ENCODE assay signal across 9 mouse cellular contexts in genomic region chr10:83634461-83634860, GRCm38 (mm10). TPM values are rescaled to one million over a fixed set of nuclear protein-coding genes. Genes with fewer than 3 reads are reported as not detected.
A peak's percentile ranks its signal among the peaks of the same experiment; 100 is the strongest.
DNase-seq lines count a peak whose midpoint lies in the region; ATAC-seq lines count a peak whose summit lies in the region.
"Had no signal": no experiment of that assay in that cellular context is flagged by ENCODE, and none has a peak within 500 bp of the region (broad histone marks: within the 10 kb centered on the region; RNA-seq: fewer than 3 reads in every experiment).

No protein-coding gene starts in this region.

- DNase-seq in right cerebral cortex, postnatal 10 days (ENCODE audit: low spot score in 2 of 2), result peak; percentile 59 to 63
- no peak for DNase-seq in right cerebral cortex, postnatal 36 days (ENCODE audit: low spot score in 2 of 2)
- peak; percentile 65 for DNase-seq in hindbrain, embryonic 11.5 days (ENCODE audit: low spot score)
- peak; percentile 69 for DNase-seq in midbrain, embryonic 14.5 days
- DNase-seq in layer of hippocampus, adult 8-10 months (ENCODE audit: low spot score in 2 of 2), result no peak
- DNase-seq in right cerebral cortex, postnatal 4 days, result no peak

- no peaks in the 10 kb centered on the region for H3K9me3 ChIP-seq in forebrain, embryonic 12.5 days
- no peaks in the 10 kb centered on the region for H3K9me3 ChIP-seq in forebrain, embryonic 15.5 days
- no peaks in the 10 kb centered on the region for H3K9me3 ChIP-seq in hindbrain, embryonic 11.5 days (ENCODE audit: control insufficient read depth, low read length)
- H3K9me3 ChIP-seq in midbrain, embryonic 14.5 days (ENCODE audit: control insufficient read depth, low read length), result no peaks in the 10 kb centered on the region
- H3K9me3 ChIP-seq: lung, embryonic 15.5 days had no signal

- no peak overlapping the region for H3K27ac ChIP-seq in forebrain, embryonic 12.5 days
- H3K27ac ChIP-seq in forebrain, embryonic 15.5 days (replicated peaks), result no peak overlapping the region
- no peak overlapping the region for H3K27ac ChIP-seq in hindbrain, embryonic 11.5 days (ENCODE audit: low read depth, low read length)
- 0 out of 2 replicates have a peak overlapping the region, but pooled peaks have one; percentile 49 for H3K27ac ChIP-seq in midbrain, embryonic 14.5 days (replicated peaks; ENCODE audit: low read depth, low read length)
- H3K27ac ChIP-seq: lung, embryonic 15.5 days had no signal

- no peak overlapping the region for H3K9ac ChIP-seq in forebrain, embryonic 12.5 days
- H3K9ac ChIP-seq in forebrain, embryonic 15.5 days (replicated peaks), result no peak overlapping the region
- H3K9ac ChIP-seq in hindbrain, embryonic 11.5 days (ENCODE audit: low read depth, low read length), result no peak overlapping the region
- H3K9ac ChIP-seq in midbrain, embryonic 14.5 days (replicated peaks; ENCODE audit: low read length), result no peak overlapping the region
- H3K9ac ChIP-seq: lung, embryonic 15.5 days had no signal

- H3K36me3 ChIP-seq in forebrain, embryonic 12.5 days (replicated peaks), result peaks cover 11% of the 10 kb centered on the region; the same call in 1 of the 2 replicates
- no peaks in the 10 kb centered on the region for H3K36me3 ChIP-seq in forebrain, embryonic 15.5 days
- no peaks in the 10 kb centered on the region for H3K36me3 ChIP-seq in hindbrain, embryonic 11.5 days (ENCODE audit: control insufficient read depth, insufficient read depth, low read length)
- H3K36me3 ChIP-seq in midbrain, embryonic 14.5 days (ENCODE audit: control insufficient read depth, insufficient read depth, low read length), result peaks cover 13% of the 10 kb centered on the region

- no peak overlapping the region for H3K4me2 ChIP-seq in forebrain, embryonic 12.5 days
- no peak overlapping the region for H3K4me2 ChIP-seq in forebrain, embryonic 15.5 days (replicated peaks)
- H3K4me2 ChIP-seq in hindbrain, embryonic 11.5 days (replicated peaks; ENCODE audit: low read depth, low read length), result no peak overlapping the region
- no peak overlapping the region for H3K4me2 ChIP-seq in midbrain, embryonic 14.5 days (ENCODE audit: low read length)
- H3K4me2 ChIP-seq: lung, embryonic 15.5 days had no signal

- H3K4me1 ChIP-seq in forebrain, embryonic 12.5 days, result peaks cover 14% of the 10 kb centered on the region
- peaks cover 12% of the 10 kb centered on the region for H3K4me1 ChIP-seq in forebrain, embryonic 15.5 days
- H3K4me1 ChIP-seq in hindbrain, embryonic 11.5 days (replicated peaks; ENCODE audit: control insufficient read depth, insufficient read depth, low read length), result no peaks in the 10 kb centered on the region
- H3K4me1 ChIP-seq in midbrain, embryonic 14.5 days (ENCODE audit: control insufficient read depth, insufficient read depth, low read length), result peaks cover 9% of the 10 kb centered on the region; the same call in 1 of the 2 replicates

- WGBS in forebrain, embryonic 12.5 days, result 33% methylated on average over 5 of the region's 5 CpGs
- WGBS in forebrain, embryonic 15.5 days, result 35% methylated on average over 5 of the region's 5 CpGs
- 41% methylated on average over 5 of the region's 5 CpGs for WGBS in hindbrain, embryonic 11.5 days
- 9% methylated on average over 5 of the region's 5 CpGs for WGBS in midbrain, embryonic 14.5 days

- H3K4me3 ChIP-seq in forebrain, embryonic 12.5 days (replicated peaks), result no peak overlapping the region
- no peak overlapping the region for H3K4me3 ChIP-seq in forebrain, embryonic 15.5 days
- no peak overlapping the region for H3K4me3 ChIP-seq in hindbrain, embryonic 11.5 days (ENCODE audit: low read depth, low read length)
- no peak overlapping the region for H3K4me3 ChIP-seq in midbrain, embryonic 14.5 days (replicated peaks; ENCODE audit: low read depth, low read length)
- H3K4me3 ChIP-seq: lung, embryonic 15.5 days had no signal

- no peaks in the 10 kb centered on the region for H3K27me3 ChIP-seq in forebrain, embryonic 12.5 days
- H3K27me3 ChIP-seq in forebrain, embryonic 15.5 days, result no peaks in the 10 kb centered on the region
- H3K27me3 ChIP-seq in hindbrain, embryonic 11.5 days (ENCODE audit: control insufficient read depth, insufficient read depth, low read length), result no peaks in the 10 kb centered on the region
- no peaks in the 10 kb centered on the region for H3K27me3 ChIP-seq in midbrain, embryonic 14.5 days (ENCODE audit: control insufficient read depth, insufficient read depth, low read length)
- H3K27me3 ChIP-seq: lung, embryonic 15.5 days had no signal

- ATAC-seq in forebrain, embryonic 12.5 days (ENCODE audit: low FRiP score), result peak; percentile 61; the same call in 1 of the 2 replicates
- ATAC-seq in forebrain, embryonic 15.5 days (replicated peaks), result no peak
- peak; percentile 33; the same call in 1 of the 2 replicates for ATAC-seq in hindbrain, embryonic 11.5 days (ENCODE audit: low FRiP score)
- ATAC-seq in midbrain, embryonic 14.5 days (ENCODE audit: low FRiP score, low TSS enrichment), result no peak

RNA-seq across cellular contexts. Expression of gene Appl2, which starts 14.1 kb away (rescaled TPM):
- polyA plus RNA-seq in forebrain, embryonic 12.5 days (2016; fragmentation: Nextera tagmentation; extraction: Ambion mirVana), result 41.4 and 47.6 TPM in 2 replicates
- polyA plus RNA-seq in forebrain, embryonic 15.5 days (2015; fragmentation: Nextera tagmentation; extraction: Ambion mirVana), result 35.4 and 37.8 TPM in 2 replicates
- 32.0 and 38.5 TPM in 2 replicates for polyA plus RNA-seq in hindbrain, embryonic 11.5 days (2014; fragmentation: Nextera tagmentation; extraction: Ambion mirVana)
- polyA plus RNA-seq in midbrain, embryonic 14.5 days (2014; fragmentation: Nextera tagmentation; extraction: Ambion mirVana), result 27.9 and 38.7 TPM in 2 replicates
- 100 to 1,000 TPM in 2 of 4 experiments, 10 to 100 TPM in 2; 80.5 to 110 (median 94.9) TPM for total RNA-seq in layer of hippocampus, adult 8-10 months (2022)

Comparison
In these comparisons a context has a peak if more than half of its experiments do, and no peak if none do; other contexts are left out.
1. ATAC-seq: peak in forebrain, embryonic 12.5 days (single experiment) and hindbrain, embryonic 11.5 days (single experiment); none in forebrain, embryonic 15.5 days (single experiment) and midbrain, embryonic 14.5 days (single experiment).
2. DNase-seq: peak in right cerebral cortex, postnatal 10 days (2 of 2), hindbrain, embryonic 11.5 days (single experiment) and midbrain, embryonic 14.5 days (single experiment); none in right cerebral cortex, postnatal 36 days (0 of 2), layer of hippocampus, adult 8-10 months (0 of 2) and right cerebral cortex, postnatal 4 days (single experiment).